Mouse (Mus musculus): ENCODE results near the gene Olfr1449.

DNA sequence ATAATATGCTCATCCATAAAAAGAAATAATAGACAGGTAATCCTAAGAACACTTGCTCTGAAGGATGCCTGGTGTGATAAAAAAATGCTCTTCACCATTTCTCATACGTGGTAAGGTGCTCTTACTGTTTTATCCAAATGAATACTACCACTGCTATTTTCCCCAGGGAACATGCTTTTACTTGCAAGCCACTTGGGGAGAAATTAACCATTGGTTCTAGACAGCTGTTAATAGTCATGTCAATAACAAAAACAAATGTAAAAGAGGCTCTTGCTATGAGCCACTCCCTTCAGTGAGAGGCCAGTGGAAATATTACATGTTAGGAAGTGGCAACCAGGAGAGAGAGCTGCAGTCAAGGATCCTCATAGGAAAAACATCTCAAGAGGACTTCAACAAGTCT lies 6.3 kb upstream of the Olfr1449 start, which contains the start of gene Olfr1448:
- TF ChIP-seq POLR2A (IDR thresholded peaks at IDR 0.05; ENCODE audit: low read depth, low read length) (no peak), CTCF (IDR thresholded peaks at IDR 0.05; ENCODE audit: borderline replicate concordance, insufficient read depth, low read length) (no peak)

Measured in embryonic fibroblast, embryonic 13.5 days (primary cell).